Mouse (Mus musculus) liver, postnatal 0 days (tissue): ENCODE data around the gene Lmo2.

ENCODE experiments used
- CTCF ChIP-seq: sonication (generic); IDR thresholded peaks from 2 replicates; pipeline ENCODE4 v1.5.1; 2016; ENCODE audit warnings: antibody characterized with exemption, low read depth
- EP300 ChIP-seq: IDR thresholded peaks from 2 replicates; pipeline ENCODE4 v1.6.1; 2016; ENCODE audit warnings: antibody characterized with exemption, low read depth, mild to moderate bottlenecking

- TF ChIP-seq CTCF = no peak
- no peak for TF ChIP-seq EP300
Observed at GRCm38 (mm10) chr2:103947982-103948655, 9.7 kb upstream of the Lmo2 start.
